9 mouse cellular contexts compared by ENCODE assay signal in genomic region chr8:121697735-121698614, GRCm38 (mm10). TPM values are rescaled to one million over a fixed set of nuclear protein-coding genes. Genes with fewer than 3 reads are reported as not detected.
DNase-seq lines count a peak whose midpoint lies in the region; ATAC-seq and TF ChIP-seq lines count a peak whose summit lies in the region.
"Had no signal": no experiment of that assay in that cellular context is flagged by ENCODE, and none has a peak within 500 bp of the region (broad histone marks: within the 10 kb centered on the region; RNA-seq: fewer than 3 reads in every experiment).

No protein-coding gene starts in this region.

- DNase-seq in 416B (ENCODE audit: low read depth) = peak; percentile 33
- peak; percentile 31 for DNase-seq in CH12.LX (ENCODE audit: extremely low read depth)
- DNase-seq in gastrocnemius, postnatal 4 days (ENCODE audit: low spot score in 2 of 2) = no peak
- no peak for DNase-seq in adrenal gland, adult 2 months
- DNase-seq in adrenal gland, adult 18-20 months (ENCODE audit: low spot score in 2 of 2) = no peak
- DNase-seq in c-Kit-positive CD71-positive TER-119-positive erythroid progenitor cells, embryonic 14.5 days (ENCODE audit: low spot score) = no peak

- H3K9me3 ChIP-seq in CH12.LX (replicated peaks; ENCODE audit: low read length) = peaks cover 11% of the 10 kb centered on the region
- H3K9me3 ChIP-seq in embryonic facial prominence, embryonic 13.5 days = no peaks in the 10 kb centered on the region
- H3K9me3 ChIP-seq in limb, embryonic 13.5 days = no peaks in the 10 kb centered on the region

- no peak overlapping the region for H3K9ac ChIP-seq in CH12.LX (ENCODE audit: insufficient read depth, low read depth)
- H3K9ac ChIP-seq in embryonic facial prominence, embryonic 13.5 days = peak overlapping the region; percentile 36; the same call in 1 of the 2 replicates
- 0 out of 2 replicates have a peak overlapping the region, but pooled peaks have one; percentile 31 for H3K9ac ChIP-seq in limb, embryonic 13.5 days

- dilution Hi-C loops in CH12.LX (cut with MboI; ENCODE audit: extremely low pct_ligation_motif_present, extremely low pct_unique_long_range_greater_than_20kb, low sequenced_read_pairs) = no loop called here

- no peak overlapping the region for H3K27ac ChIP-seq in CH12.LX (ENCODE audit: insufficient read depth, low read depth)
- no peak overlapping the region for H3K27ac ChIP-seq in embryonic facial prominence, embryonic 13.5 days
- no peak overlapping the region for H3K27ac ChIP-seq in limb, embryonic 13.5 days

- TF ChIP-seq EP300 in CH12.LX (IDR thresholded peaks at IDR 0.05; ENCODE audit: low read length) = no peak

- 3% methylated on average over 17 of the region's 17 CpGs for WGBS in embryonic facial prominence, embryonic 13.5 days
- 3% methylated on average over 16 of the region's 17 CpGs for WGBS in limb, embryonic 13.5 days

- no peaks in the 10 kb centered on the region for H3K36me3 ChIP-seq in CH12.LX (replicated peaks in 1 of 2; ENCODE audit: control insufficient read depth in 1 of 2, insufficient read depth in 1 of 2, low read length in 1 of 2)
- H3K36me3 ChIP-seq in embryonic facial prominence, embryonic 13.5 days = no peaks in the 10 kb centered on the region
- H3K36me3 ChIP-seq in limb, embryonic 13.5 days = no peaks in the 10 kb centered on the region

- H3K4me1 ChIP-seq in CH12.LX (ENCODE audit: control insufficient read depth in 1 of 2, insufficient read depth in 2 of 2) = peaks cover 8 to 14% of the 10 kb centered on the region in 2 experiments
- peaks cover 18% of the 10 kb centered on the region for H3K4me1 ChIP-seq in embryonic facial prominence, embryonic 13.5 days
- H3K4me1 ChIP-seq in limb, embryonic 13.5 days = peaks cover 13% of the 10 kb centered on the region

- H3K27me3 ChIP-seq in CH12.LX (replicated peaks) = peaks cover 65% of the 10 kb centered on the region
- no peaks in the 10 kb centered on the region for H3K27me3 ChIP-seq in embryonic facial prominence, embryonic 13.5 days
- H3K27me3 ChIP-seq in limb, embryonic 13.5 days = no peaks in the 10 kb centered on the region

- H3K4me2 ChIP-seq in CH12.LX (ENCODE audit: insufficient read depth, low read depth, poor library complexity, severe bottlenecking) = peak overlapping the region; percentile 51
- H3K4me2 ChIP-seq in embryonic facial prominence, embryonic 13.5 days = peak overlapping the region; percentile 52
- H3K4me2 ChIP-seq in limb, embryonic 13.5 days (replicated peaks) = peak overlapping the region; percentile 55

- no peak for TF ChIP-seq RAD21 in CH12.LX (IDR thresholded peaks at IDR 0.05; ENCODE audit: low read depth, low read length)

- in situ Hi-C loops in CH12.LX (cut with MboI; ENCODE audit: low pct_ligation_motif_present, low pct_unique_long_range_greater_than_20kb, low sequenced_read_pairs) = loop anchor here (5.0 kb wide), 1 partner anchor 54 kb away; no protein-coding TSS in a partner anchor

- no peak for ATAC-seq in embryonic facial prominence, embryonic 13.5 days (ENCODE audit: insufficient number of reproducible peaks, insufficient read depth, low FRiP score, low TSS enrichment, low read depth)
- ATAC-seq in limb, embryonic 13.5 days (ENCODE audit: low FRiP score, low read depth) = peak; percentile 16

- H3K4me3 ChIP-seq in CH12.LX (replicated peaks in 1 of 3; ENCODE audit: low read depth in 2 of 3, low read length in 2 of 3, poor library complexity in 1 of 3) = no peak overlapping the region
- H3K4me3 ChIP-seq in embryonic facial prominence, embryonic 13.5 days = peak overlapping the region; percentile 25
- peak overlapping the region; percentile 23 for H3K4me3 ChIP-seq in limb, embryonic 13.5 days

- no peak for TF ChIP-seq POLR2A in CH12.LX (IDR thresholded peaks at IDR 0.05; ENCODE audit: low read depth, low read length)

- TF ChIP-seq CTCF in CH12.LX (conservative IDR thresholded peaks at IDR 0.05 in 1 of 2, IDR thresholded peaks at IDR 0.05 in 1 of 2; ENCODE audit: low read depth in 2 of 2, low read length in 2 of 2) = no peak

- H3K79me2 ChIP-seq in CH12.LX (replicated peaks; ENCODE audit: control insufficient read depth, extremely low read depth, insufficient read depth, poor library complexity, severe bottlenecking) = no peaks in the 10 kb centered on the region

TF ChIP-seq in CH12.LX, 34 proteins besides CTCF, POLR2A, EP300 and RAD21:
- TF ChIP-seq E2F4 (IDR thresholded peaks at IDR 0.05; ENCODE audit: insufficient replicate concordance, low read depth, low read length) (no peak), JUN (IDR thresholded peaks at IDR 0.05; ENCODE audit: insufficient read depth, low read depth, low read length) (no peak), JUND (conservative IDR thresholded peaks at IDR 0.05; ENCODE audit: low read depth, low read length) (no peak), SMC3 (IDR thresholded peaks at IDR 0.05; ENCODE audit: low read depth, low read length) (no peak), ETS1 (conservative IDR thresholded peaks at IDR 0.05; ENCODE audit: low read depth, low read length) (no peak), ZKSCAN1 (IDR thresholded peaks at IDR 0.05; ENCODE audit: borderline replicate concordance, low read depth, low read length) (no peak), BHLHE40 (IDR thresholded peaks at IDR 0.05; ENCODE audit: low read depth, low read length) (0 out of 2 replicates have a peak, but pooled peaks have one; percentile 3), HCFC1 (IDR thresholded peaks at IDR 0.05; ENCODE audit: low read depth, low read length) (no peak), SIN3A (IDR thresholded peaks at IDR 0.05; ENCODE audit: low read length) (no peak)

RNA-seq across cellular contexts. Expression of gene Jph3, which starts 31.4 kb away (rescaled TPM):
- total RNA-seq in CH12.LX (2012; rRNA removed) (0.17 and 0.21 TPM in 2 replicates), CH12.LX (2014; rRNA removed) (not detected in 2 replicates)
- polyA plus RNA-seq in CH12.LX (2012; ENCODE audit: insufficient read length, low read depth) = 0.21 and 0.31 TPM in 2 replicates
- 2.0 and 2.4 TPM in 2 replicates for polyA plus RNA-seq in embryonic facial prominence, embryonic 13.5 days (2015; fragmentation: Nextera tagmentation; extraction: Ambion mirVana)
- polyA plus RNA-seq in limb, embryonic 13.5 days (2015; fragmentation: Nextera tagmentation; extraction: Ambion mirVana) = 0.81 and 1.0 TPM in 2 replicates
- total RNA-seq in gastrocnemius, postnatal 4 days (2021) = under 1 TPM; 0.12 to 0.16 TPM
- total RNA-seq in adrenal gland, adult 2 months (2021) = 1 to 10 TPM; 1.6 to 2.2 TPM
- 3.1 TPM in 2 replicates for polyA plus RNA-seq in adrenal gland, adult 2 months (2012; rRNA removed)
- 1 to 10 TPM; 2.3 to 3.3 TPM for total RNA-seq in adrenal gland, adult 18-20 months (2021)
- total RNA-seq: common myeloid progenitor, adult 5-6 weeks had no signal

RNA-seq across cellular contexts. Expression of gene Zcchc14, which starts 45.3 kb away (rescaled TPM):
- total RNA-seq in CH12.LX (2012; rRNA removed) = not detected in 2 replicates
- not detected in 2 replicates for total RNA-seq in CH12.LX (2014; rRNA removed)
- polyA plus RNA-seq in CH12.LX (2012; ENCODE audit: insufficient read length, low read depth) = not detected in 2 replicates
- 19.4 and 19.9 TPM in 2 replicates for polyA plus RNA-seq in embryonic facial prominence, embryonic 13.5 days (2015; fragmentation: Nextera tagmentation; extraction: Ambion mirVana)
- 18.4 and 20.1 TPM in 2 replicates for polyA plus RNA-seq in limb, embryonic 13.5 days (2015; fragmentation: Nextera tagmentation; extraction: Ambion mirVana)
- total RNA-seq in gastrocnemius, postnatal 4 days (2021) = 10 to 100 TPM; 43.9 to 44.6 TPM
- 10 to 100 TPM; 32.9 to 44.8 TPM for total RNA-seq in adrenal gland, adult 2 months (2021)
- polyA plus RNA-seq in adrenal gland, adult 2 months (2012; rRNA removed) = 41.2 and 44.0 TPM in 2 replicates
- total RNA-seq in adrenal gland, adult 18-20 months (2021) = 10 to 100 TPM; 31.8 to 34.6 TPM

Comparison
In these comparisons a context has a peak if more than half of its experiments do, and no peak if none do; other contexts are left out.
1. DNase-seq: peak in 416B (single experiment) and CH12.LX (single experiment); none in gastrocnemius, postnatal 4 days (0 of 2), adrenal gland, adult 2 months (single experiment), adrenal gland, adult 18-20 months (0 of 2) and c-Kit-positive CD71-positive TER-119-positive erythroid progenitor cells, embryonic 14.5 days (single experiment).
2. H3K4me3 ChIP-seq: peak in embryonic facial prominence, embryonic 13.5 days (single experiment) and limb, embryonic 13.5 days (single experiment); none in CH12.LX (0 of 3).
3. RNA of gene Zcchc14, which starts 45.3 kb away (total RNA-seq): 32.9 to 44.8 TPM in adrenal gland, adult 2 months, 43.9 to 44.6 TPM in gastrocnemius, postnatal 4 days and 31.8 to 34.6 TPM in adrenal gland, adult 18-20 months; not detected in CH12.LX; every median in the first group is over 10 times any median in the second.
4. Peak in every context shown above with its lines, with median percentiles within 50 percentile points of each other: H3K4me2 ChIP-seq.